Mouse (Mus musculus) heart, adult 18-20 months (tissue): ENCODE data around the gene Gm3460. TPM values are rescaled to one million over a fixed set of nuclear protein-coding genes. Genes with fewer than 3 reads are reported as not detected.
"Not testable (repeated sequence)": the region's sequence is repeated elsewhere in the genome, so short reads cannot be mapped to it uniquely, and the experiment has no call there.

Source experiments
- DNase-seq, 2 experiments: peaks; one replicate each; pipeline ENCODE4 v3.0.0; 2021 to 2022; ENCODE audit warnings: mixed read lengths in 1 of 2
- long read RNA-seq, 2 experiments: library from polyadenylated mRNA; stranded (forward); transcript quantifications; one replicate each; pipeline ENCODE4 v2.0.0; 2021
- total RNA-seq, 2 experiments: library from RNA; stranded (reverse); gene quantifications; 2 replicates each; pipeline ENCODE4 v1.2.3; 2021

Gene Gm3460
- total RNA-seq: not detected
- long read RNA-seq, experiment 1: 0 reads
- long read RNA-seq, experiment 2: 0 reads

GRCm38 (mm10) chr14:6622318-6622717 is at the start of gene Gm3460:
TSS of gene Gm3460 (minus strand) at chr14:6622418.
- not testable (repeated sequence) for DNase-seq

GRCm38 (mm10) chr14:6606436-6606835 is 15.8 kb downstream of the Gm3460 start:
- DNase-seq: peak in 1 of 2 experiments; percentile 7

- peak; percentile 0 to 4 for DNase-seq
These were observed 17.2 kb downstream of the Gm3460 start for GRCm38 (mm10) chr14:6605004-6605403.

GRCm38 (mm10) chr14:6604551-6604950 is 17.7 kb downstream of the Gm3460 start:
- peak; percentile 0 to 2 for DNase-seq

- DNase-seq: not testable (repeated sequence)
These were observed 31.7 kb downstream of the Gm3460 start, which contains the start of gene Gm3629 for GRCm38 (mm10) chr14:6590513-6590912. TSS of gene Gm3629 (minus strand) at chr14:6590613.

Other genes with a start within 250 kb of the Gm3460 start
- not detected for gene Gm16440, start 232.1 kb downstream of the Gm3460 start, total RNA-seq
- under 1 TPM in 1 of 2 experiments, not detected in 1; 0.32 TPM for gene Gm3591, start 209.9 kb downstream of the Gm3460 start, total RNA-seq
- not detected for gene Gm3594, start 177.8 kb downstream of the Gm3460 start, total RNA-seq
- gene Gm8356, start 85.1 kb downstream of the Gm3460 start, total RNA-seq: not detected
- gene Gm3629, start 31.8 kb downstream of the Gm3460 start, total RNA-seq: under 1 TPM in 1 of 2 experiments, not detected in 1; 0.23 TPM
- not detected for gene Gm10251, start 61.8 kb upstream of the Gm3460 start, total RNA-seq
- not detected for gene Gm8050, start 97.8 kb upstream of the Gm3460 start, total RNA-seq
- gene Gm3636, start 119.9 kb upstream of the Gm3460 start, total RNA-seq: under 1 TPM; 0.49 to 0.57 TPM
- not detected for gene Gm8362, start 152.0 kb upstream of the Gm3460 start, total RNA-seq
- gene Gm3642, start 217.9 kb upstream of the Gm3460 start, total RNA-seq: not detected